Mouse (Mus musculus) liver, adult 2 months (tissue): ENCODE data around the gene Crtac1.

ENCODE experiments used
- CTCF ChIP-seq: fragments of 200-500 bp; IDR thresholded peaks from 2 replicates; pipeline ENCODE4 v1.5.1; 2011; ENCODE audit warnings: low read depth, low read length, control low read depth
- POLR2A ChIP-seq: fragments of 200-500 bp; IDR thresholded peaks from 2 replicates; pipeline ENCODE4 v1.6.1; 2011; ENCODE audit warnings: low read length, control low read depth; ENCODE audit not compliant: insufficient read depth; ENCODE audit errors: extremely low read depth

DNA sequence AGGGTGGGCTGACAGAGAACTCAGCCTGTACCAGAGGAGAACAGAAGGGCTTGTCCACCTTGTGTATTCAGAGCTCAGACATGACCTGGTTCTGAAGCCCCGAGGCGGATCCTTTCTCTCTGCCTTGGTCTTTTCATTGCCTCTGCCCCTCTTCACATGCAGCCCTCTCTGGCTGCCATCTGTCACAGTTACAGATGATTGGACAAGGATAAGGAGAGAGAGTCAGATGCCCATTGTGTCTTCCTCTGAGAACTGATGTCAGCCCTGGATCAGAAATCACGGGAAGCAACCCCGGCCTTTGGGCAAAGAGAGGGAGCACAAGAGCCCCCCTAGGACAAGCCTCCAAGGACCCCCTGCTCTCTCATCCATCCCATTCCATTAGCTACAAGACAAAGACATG, 40.0 kb upstream of the Crtac1 start:
- TF ChIP-seq POLR2A = no peak
- TF ChIP-seq CTCF = no peak
